Mouse (Mus musculus): ENCODE results near the gene Mkrn3. TPM values are rescaled to one million over a fixed set of nuclear protein-coding genes. Genes with fewer than 3 reads are reported as not detected.

The Mkrn3 gene
- polyA plus RNA-seq, 1 experiment from 2014 or later: 13.2 TPM

- H3K9ac ChIP-seq (ENCODE audit: low read length): no peak overlapping the region
- H3K9me3 ChIP-seq (ENCODE audit: control insufficient read depth, low read length): 0 out of 2 replicates have a peak, but pooled peaks cover 3% of the 10 kb centered on the region
- H3K4me3 ChIP-seq (ENCODE audit: low read depth, low read length): peak overlapping the region; percentile 13
- no peak overlapping the region for H3K27ac ChIP-seq (ENCODE audit: low read depth, low read length)
- ATAC-seq (ENCODE audit: insufficient read depth, low FRiP score, low TSS enrichment): peak; percentile 38; the same call in 1 of the 2 replicates
- no peaks in the 10 kb centered on the region for H3K36me3 ChIP-seq (ENCODE audit: control insufficient read depth, insufficient read depth, low read length)
- DNase-seq (ENCODE audit: low spot score): peak; percentile 58
- 46% methylated on average over 19 of the region's 19 CpGs for WGBS
- H3K27me3 ChIP-seq (ENCODE audit: control insufficient read depth, insufficient read depth, low read length): no peaks in the 10 kb centered on the region
- no peaks in the 10 kb centered on the region for H3K4me1 ChIP-seq (ENCODE audit: control insufficient read depth, insufficient read depth, low read length)
- peak overlapping the region; percentile 36 for H3K4me2 ChIP-seq (ENCODE audit: low read depth)
Measured at GRCm38 (mm10) chr7:62406573-62407050, 13.3 kb downstream of the Mkrn3 start.

GRCm38 (mm10) chr7:62392202-62392601, 27.7 kb downstream of the Mkrn3 start:
- H3K36me3 ChIP-seq (ENCODE audit: control insufficient read depth, insufficient read depth, low read length): no peaks in the 10 kb centered on the region
- no peak overlapping the region for H3K4me3 ChIP-seq (ENCODE audit: low read depth, low read length)
- no peaks in the 10 kb centered on the region for H3K9me3 ChIP-seq (ENCODE audit: control insufficient read depth, low read length)
- no peak overlapping the region for H3K27ac ChIP-seq (ENCODE audit: low read depth, low read length)
- DNase-seq (ENCODE audit: low spot score) (no peak), ATAC-seq (ENCODE audit: insufficient read depth, low FRiP score, low TSS enrichment) (no peak)
- H3K9ac ChIP-seq (ENCODE audit: low read length): no peak overlapping the region
- H3K27me3 ChIP-seq (ENCODE audit: control insufficient read depth, insufficient read depth, low read length): no peaks in the 10 kb centered on the region
- WGBS: 39% methylated on average over 1 of the region's 1 CpGs
- no peaks in the 10 kb centered on the region for H3K4me1 ChIP-seq (ENCODE audit: control insufficient read depth, insufficient read depth, low read length)
- no peak overlapping the region for H3K4me2 ChIP-seq (ENCODE audit: low read depth)

GRCm38 (mm10) chr7:62388291-62388690, 31.6 kb downstream of the Mkrn3 start:
- no peaks in the 10 kb centered on the region for H3K27me3 ChIP-seq (ENCODE audit: control insufficient read depth, insufficient read depth, low read length)
- H3K4me1 ChIP-seq (ENCODE audit: control insufficient read depth, insufficient read depth, low read length): no peaks in the 10 kb centered on the region
- ATAC-seq (ENCODE audit: insufficient read depth, low FRiP score, low TSS enrichment) (no peak), DNase-seq (ENCODE audit: low spot score) (no peak)
- no peaks in the 10 kb centered on the region for H3K9me3 ChIP-seq (ENCODE audit: control insufficient read depth, low read length)
- no peak overlapping the region for H3K27ac ChIP-seq (ENCODE audit: low read depth, low read length)
- 50% methylated on average over 4 of the region's 4 CpGs for WGBS
- H3K36me3 ChIP-seq (ENCODE audit: control insufficient read depth, insufficient read depth, low read length): no peaks in the 10 kb centered on the region
- H3K4me2 ChIP-seq (ENCODE audit: low read depth): no peak overlapping the region
- no peak overlapping the region for H3K4me3 ChIP-seq (ENCODE audit: low read depth, low read length)
- no peak overlapping the region for H3K9ac ChIP-seq (ENCODE audit: low read length)

GRCm38 (mm10) chr7:62382391-62382790, 37.5 kb downstream of the Mkrn3 start:
- Histone ChIP-seq H3K4me1 (ENCODE audit: control insufficient read depth, insufficient read depth, low read length) (no peaks in the 10 kb centered on the region), H3K27me3 (ENCODE audit: control insufficient read depth, insufficient read depth, low read length) (no peaks in the 10 kb centered on the region), H3K9ac (ENCODE audit: low read length) (no peak overlapping the region), H3K27ac (ENCODE audit: low read depth, low read length) (no peak overlapping the region), H3K36me3 (ENCODE audit: control insufficient read depth, insufficient read depth, low read length) (no peaks in the 10 kb centered on the region), H3K9me3 (ENCODE audit: control insufficient read depth, low read length) (peaks cover under 1% of the 10 kb centered on the region; the same call in 1 of the 2 replicates), H3K4me3 (ENCODE audit: low read depth, low read length) (no peak overlapping the region), H3K4me2 (ENCODE audit: low read depth) (no peak overlapping the region)
- WGBS: 7% methylated on average over 2 of the region's 2 CpGs
- DNase-seq (ENCODE audit: low spot score) (no peak), ATAC-seq (ENCODE audit: insufficient read depth, low FRiP score, low TSS enrichment) (peak; percentile 33; the same call in 1 of the 2 replicates)

GRCm38 (mm10) chr7:62378529-62378928, 41.4 kb downstream of the Mkrn3 start:
- no peak overlapping the region for H3K27ac ChIP-seq (ENCODE audit: low read depth, low read length)
- H3K4me1 ChIP-seq (ENCODE audit: control insufficient read depth, insufficient read depth, low read length): no peaks in the 10 kb centered on the region
- no peak overlapping the region for H3K4me3 ChIP-seq (ENCODE audit: low read depth, low read length)
- H3K4me2 ChIP-seq (ENCODE audit: low read depth): no peak overlapping the region
- DNase-seq (ENCODE audit: low spot score) (no peak), ATAC-seq (ENCODE audit: insufficient read depth, low FRiP score, low TSS enrichment) (no peak)
- 86% methylated on average over 9 of the region's 9 CpGs for WGBS
- H3K27me3 ChIP-seq (ENCODE audit: control insufficient read depth, insufficient read depth, low read length): no peaks in the 10 kb centered on the region
- no peaks in the 10 kb centered on the region for H3K36me3 ChIP-seq (ENCODE audit: control insufficient read depth, insufficient read depth, low read length)
- H3K9me3 ChIP-seq (ENCODE audit: control insufficient read depth, low read length): peaks cover 5% of the 10 kb centered on the region; the same call in 1 of the 2 replicates
- no peak overlapping the region for H3K9ac ChIP-seq (ENCODE audit: low read length)

GRCm38 (mm10) chr7:62377313-62377712, 42.6 kb downstream of the Mkrn3 start:
- ATAC-seq (ENCODE audit: insufficient read depth, low FRiP score, low TSS enrichment) (peak; percentile 67), DNase-seq (ENCODE audit: low spot score) (no peak)
- Histone ChIP-seq H3K4me3 (ENCODE audit: low read depth, low read length) (peak overlapping the region; percentile 46), H3K27me3 (ENCODE audit: control insufficient read depth, insufficient read depth, low read length) (no peaks in the 10 kb centered on the region), H3K4me2 (ENCODE audit: low read depth) (peak overlapping the region; percentile 61), H3K27ac (ENCODE audit: low read depth, low read length) (0 out of 2 replicates have a peak overlapping the region, but pooled peaks have one; percentile 44), H3K9ac (ENCODE audit: low read length) (peak overlapping the region; percentile 70), H3K4me1 (ENCODE audit: control insufficient read depth, insufficient read depth, low read length) (no peaks in the 10 kb centered on the region), H3K36me3 (ENCODE audit: control insufficient read depth, insufficient read depth, low read length) (no peaks in the 10 kb centered on the region), H3K9me3 (ENCODE audit: control insufficient read depth, low read length) (peaks cover 5% of the 10 kb centered on the region; the same call in 1 of the 2 replicates)
- WGBS: 44% methylated on average over 14 of the region's 14 CpGs

- 0 out of 2 replicates have a peak within 1 kb of the TSS, but pooled peaks have one; percentile 44 for H3K27ac ChIP-seq (ENCODE audit: low read depth, low read length)
- H3K36me3 ChIP-seq (ENCODE audit: control insufficient read depth, insufficient read depth, low read length): no peaks in the 10 kb centered on the region
- H3K4me3 ChIP-seq (ENCODE audit: low read depth, low read length): peak within 1 kb of the TSS; percentile 46
- no peaks in the 10 kb centered on the region for H3K27me3 ChIP-seq (ENCODE audit: control insufficient read depth, insufficient read depth, low read length)
- peak within 1 kb of the TSS; percentile 70 for H3K9ac ChIP-seq (ENCODE audit: low read length)
- ATAC-seq (ENCODE audit: insufficient read depth, low FRiP score, low TSS enrichment): peak; percentile 84
- whole genome bisulfite sequencing: 21% methylated on average over 31 of the region's 31 CpGs
- DNase-seq (ENCODE audit: low spot score): peak; percentile 81
- H3K4me2 ChIP-seq (ENCODE audit: low read depth): peak within 1 kb of the TSS; percentile 61
- H3K4me1 ChIP-seq (ENCODE audit: control insufficient read depth, insufficient read depth, low read length): no peaks in the 10 kb centered on the region
- H3K9me3 ChIP-seq (ENCODE audit: control insufficient read depth, low read length): peaks cover 5% of the 10 kb centered on the region; the same call in 1 of the 2 replicates
Measured at GRCm38 (mm10) chr7:62376510-62377304, 43.2 kb downstream of the Mkrn3 start, which contains the start of gene Magel2. Magel2 (plus strand) TSS chr7:62377010.

GRCm38 (mm10) chr7:62375658-62376057, 44.3 kb downstream of the Mkrn3 start:
- no peak for DNase-seq (ENCODE audit: low spot score)

More at GRCm38 (mm10) chr7:62375658-62376057, 44.3 kb downstream of the Mkrn3 start:
- Histone ChIP-seq H3K9me3 (ENCODE audit: control insufficient read depth, low read length) (peaks cover 5% of the 10 kb centered on the region; the same call in 1 of the 2 replicates), H3K4me1 (ENCODE audit: control insufficient read depth, insufficient read depth, low read length) (no peaks in the 10 kb centered on the region), H3K27ac (ENCODE audit: low read depth, low read length) (no peak overlapping the region), H3K27me3 (ENCODE audit: control insufficient read depth, insufficient read depth, low read length) (no peaks in the 10 kb centered on the region), H3K36me3 (ENCODE audit: control insufficient read depth, insufficient read depth, low read length) (no peaks in the 10 kb centered on the region), H3K9ac (ENCODE audit: low read length) (no peak overlapping the region), H3K4me2 (ENCODE audit: low read depth) (no peak overlapping the region), H3K4me3 (ENCODE audit: low read depth, low read length) (no peak overlapping the region)
- 43% methylated on average over 4 of the region's 4 CpGs for WGBS
- no peak for ATAC-seq (ENCODE audit: insufficient read depth, low FRiP score, low TSS enrichment)

Measured in neural tube, embryonic 11.5 days (tissue).